11 mouse cellular contexts compared by ENCODE assay signal in the genomic region with DNA sequence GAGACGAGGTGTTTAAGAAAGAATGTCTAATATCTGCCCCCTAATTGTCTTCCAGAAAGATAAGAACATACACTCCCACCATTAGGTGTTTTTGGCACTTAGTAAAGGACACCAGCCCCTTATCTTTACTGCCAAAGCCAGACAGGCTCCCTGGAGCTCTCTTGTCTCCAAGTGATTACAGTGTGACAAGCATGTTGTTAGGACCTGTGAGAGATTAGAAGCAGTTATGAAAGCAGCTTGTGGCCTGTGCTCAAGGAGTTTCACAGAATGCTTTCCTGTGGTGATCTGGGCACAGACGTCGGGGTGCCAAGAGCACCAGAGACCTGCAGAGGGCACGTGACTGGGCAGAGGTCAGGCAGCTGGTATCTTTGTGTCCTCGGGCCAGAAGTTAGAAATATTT. TPM values are rescaled to one million over a fixed set of nuclear protein-coding genes. Genes with fewer than 3 reads are reported as not detected.
DNase-seq lines count a peak whose midpoint lies in the region; ATAC-seq and TF ChIP-seq lines count a peak whose summit lies in the region.
"Had no signal": no experiment of that assay in that cellular context is flagged by ENCODE, and none has a peak within 500 bp of the region (broad histone marks: within the 10 kb centered on the region; RNA-seq: fewer than 3 reads in every experiment).

No protein-coding gene starts in this region.

- H3K27ac ChIP-seq in intestine, embryonic 15.5 days = 0 out of 2 replicates have a peak overlapping the region, but pooled peaks have one; percentile 17
- peak overlapping the region; percentile 34; the same call in 1 of the 2 replicates for H3K27ac ChIP-seq in olfactory bulb, adult 2 months (ENCODE audit: insufficient read depth, low read depth, low read length)
- H3K27ac ChIP-seq: hindbrain, embryonic 12.5 days had no signal

- no peak overlapping the region for H3K4me3 ChIP-seq in intestine, embryonic 15.5 days (replicated peaks)
- H3K4me3 ChIP-seq in olfactory bulb, adult 2 months (ENCODE audit: insufficient read depth, low read depth, low read length) = no peak overlapping the region
- H3K4me3 ChIP-seq: hindbrain, embryonic 12.5 days had no signal

- H3K4me2 ChIP-seq in intestine, embryonic 15.5 days (replicated peaks) = no peak overlapping the region
- H3K4me2 ChIP-seq: hindbrain, embryonic 12.5 days; midbrain, embryonic 11.5 days had no signal

- TF ChIP-seq CTCF in olfactory bulb, adult 2 months (IDR thresholded peaks at IDR 0.05; ENCODE audit: insufficient read depth, low read depth, low read length) = no peak

- no peak overlapping the region for H3K9ac ChIP-seq in intestine, embryonic 15.5 days
- H3K9ac ChIP-seq: hindbrain, embryonic 12.5 days had no signal

- no peaks in the 10 kb centered on the region for H3K4me1 ChIP-seq in intestine, embryonic 15.5 days (replicated peaks)
- peaks cover 14% of the 10 kb centered on the region for H3K4me1 ChIP-seq in olfactory bulb, adult 2 months (ENCODE audit: control insufficient read depth, insufficient read depth, low read length)

- peak; percentile 73 for ATAC-seq in intestine, embryonic 15.5 days
- ATAC-seq: Patski had no signal

- H3K9me3 ChIP-seq in intestine, embryonic 15.5 days = no peaks in the 10 kb centered on the region
- H3K9me3 ChIP-seq: hindbrain, embryonic 12.5 days had no signal

- 42% methylated on average over 5 of the region's 5 CpGs for WGBS in intestine, embryonic 15.5 days
- 49% methylated on average over 5 of the region's 5 CpGs for WGBS in olfactory bulb, adult 2 months

- 0 out of 2 replicates have a peak, but pooled peaks cover 4% of the 10 kb centered on the region for H3K36me3 ChIP-seq in intestine, embryonic 15.5 days

- TF ChIP-seq POLR2A in olfactory bulb, adult 2 months (IDR thresholded peaks at IDR 0.05; ENCODE audit: insufficient read depth, low read depth, low read length) = no peak

- H3K27me3 ChIP-seq in intestine, embryonic 15.5 days (replicated peaks) = no peaks in the 10 kb centered on the region
- H3K27me3 ChIP-seq: hindbrain, embryonic 12.5 days; Patski had no signal

- peak; percentile 8 to 11 for DNase-seq in adrenal gland, postnatal 36 days
- DNase-seq in adrenal gland, postnatal 4 days (ENCODE audit: low spot score in 2 of 2) = no peak
- DNase-seq in spleen, postnatal 10 days (ENCODE audit: low spot score in 2 of 2) = peak; percentile 14 to 20
- DNase-seq in spleen, postnatal 14 days (ENCODE audit: low spot score in 2 of 2) = no peak
- no peak for DNase-seq in gastrocnemius, adult 8-10 months (ENCODE audit: low spot score in 2 of 2)
- DNase-seq in left cerebral cortex, adult 8-10 months (ENCODE audit: low spot score in 2 of 2) = no peak

RNA-seq across cellular contexts. Expression of a gene that starts 49.1 kb away (rescaled TPM):
- under 1 TPM; 0.36 to 0.43 TPM for total RNA-seq in adrenal gland, postnatal 36 days (2021)
- under 1 TPM; 0.68 to 0.92 TPM for total RNA-seq in adrenal gland, postnatal 4 days (2021)
- polyA plus RNA-seq in intestine, embryonic 15.5 days (2015; fragmentation: Nextera tagmentation; extraction: Ambion mirVana) = 1.3 and 2.2 TPM in 2 replicates
- polyA plus RNA-seq in olfactory bulb, adult 2 months (2012; ENCODE audit: insufficient read depth, insufficient read length, low replicate concordance, missing spikeins) = not detected in 2 replicates
- total RNA-seq in gastrocnemius, adult 8-10 months (2022) = not detected
- 1 to 10 TPM in 3 of 4 experiments, under 1 TPM in 1; 0.57 to 2.9 (median 1.5) TPM for total RNA-seq in left cerebral cortex, adult 8-10 months (2022)

RNA-seq across cellular contexts. Expression of a gene that starts 49.9 kb away (rescaled TPM):
- total RNA-seq in adrenal gland, postnatal 36 days (2021) = 10 to 100 TPM in 1 of 2 experiments, 1 to 10 TPM in 1; 5.9 to 10.5 TPM
- 10 to 100 TPM; 10.8 to 13.4 TPM for total RNA-seq in adrenal gland, postnatal 4 days (2021)
- polyA plus RNA-seq in intestine, embryonic 15.5 days (2015; fragmentation: Nextera tagmentation; extraction: Ambion mirVana) = 2.6 TPM in 2 replicates
- polyA plus RNA-seq in olfactory bulb, adult 2 months (2012; ENCODE audit: insufficient read depth, insufficient read length, low replicate concordance, missing spikeins) = 56.9 TPM in 1 of 2 replicates, not detected in the other
- under 1 TPM; 0.22 to 0.63 (median 0.40) TPM for total RNA-seq in gastrocnemius, adult 8-10 months (2022)
- total RNA-seq in left cerebral cortex, adult 8-10 months (2022) = 10 to 100 TPM; 85.2 to 96.3 (median 90.0) TPM

Comparison
In these comparisons a context has a peak if more than half of its experiments do, and no peak if none do; other contexts are left out.
1. DNase-seq: peak in adrenal gland, postnatal 36 days (2 of 2) and spleen, postnatal 10 days (2 of 2); none in adrenal gland, postnatal 4 days (0 of 2), spleen, postnatal 14 days (0 of 2), gastrocnemius, adult 8-10 months (0 of 2) and left cerebral cortex, adult 8-10 months (0 of 2).
2. RNA of a gene that starts 49.9 kb away (total RNA-seq): 85.2 to 96.3 TPM in left cerebral cortex, adult 8-10 months; 10.8 to 13.4 TPM in adrenal gland, postnatal 4 days, 5.9 to 10.5 TPM in adrenal gland, postnatal 36 days and 0.22 to 0.63 TPM in gastrocnemius, adult 8-10 months; every median in the first group is over 4 times any median in the second.